Mouse (Mus musculus): Measurements from ENCODE around the gene Apol9b. TPM values are rescaled to one million over a fixed set of nuclear protein-coding genes. Genes with fewer than 3 reads are reported as not detected.

Apol9b gene
- total RNA-seq, 2 experiments from 2014 or later, result 0.38 TPM; not detected in 1

GRCm38 (mm10) chr15:77744632-77745031 is 15.8 kb downstream of the Apol9b start:
- ATAC-seq (replicated peaks; ENCODE audit: low FRiP score, low TSS enrichment, poor library complexity, severe bottlenecking), result no peak

DNA sequence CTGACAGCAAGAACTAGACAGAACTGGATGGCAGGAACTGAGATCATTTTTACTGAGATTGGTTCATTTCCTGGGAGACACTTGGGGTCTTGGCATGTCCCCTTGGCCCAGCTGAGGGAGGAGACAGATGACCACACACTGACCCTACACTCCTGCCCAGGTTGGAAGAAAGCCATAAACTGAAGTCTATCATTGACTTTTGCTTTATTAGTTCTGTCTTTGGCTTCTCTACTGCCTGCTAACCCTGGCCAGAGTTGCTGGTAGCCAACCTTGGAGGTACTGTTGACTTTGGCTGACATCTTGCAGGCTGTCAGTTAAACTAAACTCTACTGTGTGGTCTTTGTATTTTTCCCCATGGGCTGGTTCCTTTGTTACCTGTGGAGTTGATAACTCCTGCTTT is 16.2 kb downstream of the Apol9b start:
- no peak for ATAC-seq (replicated peaks; ENCODE audit: low FRiP score, low TSS enrichment, poor library complexity, severe bottlenecking)

DNA sequence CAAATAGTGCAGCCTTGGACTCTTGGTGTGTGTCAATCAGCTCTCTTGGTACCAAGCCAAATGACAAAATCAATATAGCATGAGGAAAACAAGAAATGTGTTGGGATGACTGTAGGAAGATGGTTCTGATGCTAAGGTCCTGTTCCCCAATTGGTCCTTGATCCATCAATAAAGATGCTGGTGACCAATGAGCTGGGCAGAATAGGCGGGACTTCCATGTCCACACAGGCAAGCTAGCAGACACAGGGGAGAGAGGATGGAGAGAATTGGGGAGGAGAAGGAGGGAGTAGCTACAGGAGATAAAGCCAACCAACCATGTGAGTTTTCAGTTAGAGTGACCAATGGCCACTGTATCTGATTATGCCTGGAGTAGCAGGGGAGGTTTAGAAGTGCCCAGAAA is 17.5 kb downstream of the Apol9b start:
- no peak for ATAC-seq (replicated peaks; ENCODE audit: low FRiP score, low TSS enrichment, poor library complexity, severe bottlenecking)

GRCm38 (mm10) chr15:77748414-77748813 is 19.6 kb downstream of the Apol9b start:
- ATAC-seq (replicated peaks; ENCODE audit: low FRiP score, low TSS enrichment, poor library complexity, severe bottlenecking), result no peak

- no peak for ATAC-seq (replicated peaks; ENCODE audit: low FRiP score, low TSS enrichment, poor library complexity, severe bottlenecking)
Measured at GRCm38 (mm10) chr15:77749717-77750116, 20.9 kb downstream of the Apol9b start.

DNA sequence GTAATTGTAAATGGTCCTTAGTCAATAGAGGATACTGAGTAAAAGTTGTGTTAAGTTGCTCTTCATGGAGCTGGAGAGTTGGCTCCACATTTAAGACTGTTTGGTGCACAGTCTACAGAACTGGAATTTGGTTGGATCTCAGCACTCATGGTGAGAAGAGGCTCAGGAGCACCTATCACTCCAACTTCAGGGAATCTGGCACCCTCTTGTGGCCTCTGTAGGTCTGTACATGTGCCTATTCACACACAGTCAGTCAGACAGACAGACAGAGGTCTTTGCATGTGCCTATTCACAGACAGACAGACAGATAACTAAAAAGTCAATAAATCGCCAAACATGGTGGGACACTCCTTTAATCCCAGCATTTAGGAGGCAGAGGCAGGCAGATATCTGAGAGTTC is 21.6 kb downstream of the Apol9b start:
- ATAC-seq (replicated peaks; ENCODE audit: low FRiP score, low TSS enrichment, poor library complexity, severe bottlenecking), result peak; percentile 62

GRCm38 (mm10) chr15:77752443-77752842 is 23.6 kb downstream of the Apol9b start:
- ATAC-seq (replicated peaks; ENCODE audit: low FRiP score, low TSS enrichment, poor library complexity, severe bottlenecking), result no peak

GRCm38 (mm10) chr15:77755132-77755531 is 26.3 kb downstream of the Apol9b start:
- ATAC-seq (replicated peaks; ENCODE audit: low FRiP score, low TSS enrichment, poor library complexity, severe bottlenecking), result peak; percentile 45

DNA sequence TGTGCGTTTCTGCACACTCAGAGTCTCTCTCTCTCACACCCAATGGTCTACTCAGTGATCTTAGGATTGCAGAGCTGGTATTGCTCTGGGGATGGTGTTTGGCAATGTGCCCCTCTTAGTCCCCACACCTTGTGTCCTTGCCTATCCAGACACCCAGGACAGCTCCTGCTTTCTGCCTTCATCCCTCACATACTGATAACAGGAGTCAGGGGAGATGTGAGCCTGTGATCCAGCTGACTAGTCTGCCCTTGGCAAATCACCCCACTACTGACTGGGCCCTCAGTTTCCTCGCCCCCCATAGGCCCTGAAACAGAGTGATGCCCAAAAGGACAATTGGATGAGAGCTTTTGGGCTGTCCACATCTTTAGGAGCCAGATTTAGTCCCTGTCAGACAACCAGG is 27.2 kb downstream of the Apol9b start:
- no peak for ATAC-seq (replicated peaks; ENCODE audit: low FRiP score, low TSS enrichment, poor library complexity, severe bottlenecking)

- ATAC-seq (replicated peaks; ENCODE audit: low FRiP score, low TSS enrichment, poor library complexity, severe bottlenecking), result peak; percentile 73
Measured at GRCm38 (mm10) chr15:77756848-77757247, 28.0 kb downstream of the Apol9b start, which contains the start of gene Apol8. Apol8 (minus strand) TSS chr15:77757003.

DNA sequence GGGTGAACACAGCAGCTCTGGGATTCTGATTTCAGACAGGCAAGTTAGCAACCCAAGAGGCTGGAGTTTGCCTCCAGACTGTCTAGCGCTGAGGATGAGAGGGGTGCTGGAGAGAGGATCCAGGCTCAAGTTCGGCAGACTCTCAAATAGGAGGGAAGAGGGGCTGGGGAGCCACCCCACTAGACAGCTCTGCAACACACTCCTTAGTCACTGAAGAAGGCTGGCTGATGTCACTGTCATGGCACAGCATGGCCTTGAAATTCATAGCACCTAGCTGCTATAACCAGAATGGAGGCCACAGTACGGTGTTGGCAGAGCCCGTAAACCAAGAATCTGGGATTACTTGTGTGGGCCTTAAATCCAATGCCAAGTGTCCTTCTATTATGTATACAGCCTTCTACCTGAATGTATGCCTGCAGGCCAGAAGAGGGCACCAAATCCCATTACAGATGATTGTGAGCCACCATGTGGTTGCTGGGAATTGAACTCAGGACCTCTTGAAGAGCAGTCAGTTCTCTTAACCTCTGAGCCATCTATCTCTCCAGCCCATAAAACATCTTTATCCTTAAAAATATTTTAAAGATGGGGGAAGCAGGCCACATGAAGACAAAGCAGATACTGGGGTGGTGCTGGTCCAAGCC is 28.9 kb downstream of the Apol9b start:
- ATAC-seq (replicated peaks; ENCODE audit: low FRiP score, low TSS enrichment, poor library complexity, severe bottlenecking), result no peak

DNA sequence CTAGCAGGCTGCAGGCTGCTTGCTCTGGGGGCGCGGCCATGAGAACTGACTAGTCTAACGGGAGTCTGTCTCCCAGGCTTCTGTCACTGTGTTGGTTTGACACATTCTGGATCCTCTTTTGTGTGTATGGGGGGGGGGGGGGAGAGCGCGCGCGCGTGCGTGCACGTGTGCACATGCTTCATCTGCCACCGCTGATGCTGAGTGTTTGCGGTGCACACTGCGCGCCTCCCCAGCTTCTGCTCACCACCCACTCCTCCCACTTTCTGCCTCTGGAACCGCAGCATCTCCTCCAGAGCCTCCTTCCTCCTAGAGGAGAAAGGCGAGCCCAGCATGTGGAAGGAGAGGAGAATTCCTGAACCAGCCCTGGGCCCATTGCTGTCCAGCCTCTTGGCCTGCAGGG is 31.2 kb downstream of the Apol9b start:
- ATAC-seq (replicated peaks; ENCODE audit: low FRiP score, low TSS enrichment, poor library complexity, severe bottlenecking), result no peak

DNA sequence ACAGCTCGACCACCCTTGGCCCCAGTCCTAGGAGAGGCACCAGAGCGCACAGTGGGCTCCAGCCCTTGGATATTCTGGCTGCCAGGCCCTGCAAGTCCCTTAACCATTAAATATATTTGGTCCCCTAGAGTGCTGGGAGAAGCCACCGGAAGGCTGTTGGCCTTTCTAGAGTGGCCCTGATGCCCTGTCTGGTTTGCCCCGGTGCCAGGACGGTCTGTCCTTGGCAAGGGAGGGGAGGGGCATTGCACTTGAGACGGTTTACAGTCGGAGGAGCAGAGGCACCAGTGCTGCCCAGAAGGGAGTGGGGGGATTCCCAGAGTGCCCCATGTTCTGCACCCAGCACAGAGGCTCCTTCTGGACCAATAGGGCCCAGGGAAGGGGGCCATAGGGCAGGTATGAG is 32.2 kb downstream of the Apol9b start:
- no peak for ATAC-seq (replicated peaks; ENCODE audit: low FRiP score, low TSS enrichment, poor library complexity, severe bottlenecking)

GRCm38 (mm10) chr15:77761561-77762380 is 32.9 kb downstream of the Apol9b start:
- peak; percentile 77 for ATAC-seq (replicated peaks; ENCODE audit: low FRiP score, low TSS enrichment, poor library complexity, severe bottlenecking)

DNA sequence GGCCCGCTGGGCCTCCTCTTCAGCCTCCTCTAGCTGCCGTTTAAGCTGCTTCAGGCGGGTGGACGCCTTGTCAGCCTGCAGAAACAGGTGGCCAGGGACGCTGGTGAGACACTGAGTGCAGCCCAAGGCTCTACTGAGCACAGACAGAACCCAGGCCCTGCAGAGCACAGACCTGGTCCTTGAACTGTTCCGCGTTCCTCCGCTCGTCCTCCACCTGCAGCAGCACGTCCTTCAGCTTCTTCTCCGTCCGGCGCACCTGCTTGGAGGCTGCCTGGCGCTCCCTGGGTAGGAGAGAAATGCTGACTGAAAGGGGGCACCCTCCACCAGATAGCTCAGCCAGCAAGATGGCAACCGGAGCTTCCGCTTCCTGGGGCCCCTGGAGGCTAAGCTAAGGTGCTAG is 34.2 kb downstream of the Apol9b start:
- no peak for ATAC-seq (replicated peaks; ENCODE audit: low FRiP score, low TSS enrichment, poor library complexity, severe bottlenecking)

GRCm38 (mm10) chr15:77763702-77764101 is 34.9 kb downstream of the Apol9b start:
- ATAC-seq (replicated peaks; ENCODE audit: low FRiP score, low TSS enrichment, poor library complexity, severe bottlenecking), result no peak

GRCm38 (mm10) chr15:77764391-77765006 is 35.7 kb downstream of the Apol9b start:
- ATAC-seq (replicated peaks; ENCODE audit: low FRiP score, low TSS enrichment, poor library complexity, severe bottlenecking), result no peak

DNA sequence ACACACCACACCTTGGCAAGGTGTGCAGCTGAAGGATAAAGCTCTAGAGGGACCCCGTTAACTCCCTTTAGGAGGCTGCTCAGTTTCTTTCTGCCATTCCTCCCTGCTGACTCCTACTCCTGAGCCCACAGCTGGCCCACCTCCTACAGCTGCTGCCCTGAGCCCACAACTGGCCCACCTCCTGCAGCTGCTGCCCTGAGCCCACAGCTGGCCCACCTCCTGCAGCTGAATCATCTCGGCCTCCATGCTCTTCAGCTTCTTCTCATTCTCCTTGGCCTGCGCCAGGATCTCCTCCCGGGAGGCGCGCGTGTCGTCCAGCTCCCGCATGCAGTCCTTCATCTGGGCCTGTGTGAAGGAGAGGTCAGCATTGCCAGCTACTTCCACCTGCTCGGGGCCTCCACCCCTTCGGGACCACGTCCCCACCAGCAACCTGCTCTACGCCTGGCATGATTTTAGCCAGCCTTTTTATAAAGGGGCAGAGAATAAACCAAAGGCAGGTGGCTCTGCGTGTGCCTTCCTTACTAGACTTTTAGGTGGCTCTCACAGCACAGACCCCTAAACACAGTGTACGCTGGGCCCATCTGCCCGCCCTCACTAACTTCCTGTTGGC is 36.8 kb downstream of the Apol9b start:
- ATAC-seq (replicated peaks; ENCODE audit: low FRiP score, low TSS enrichment, poor library complexity, severe bottlenecking), result no peak

DNA sequence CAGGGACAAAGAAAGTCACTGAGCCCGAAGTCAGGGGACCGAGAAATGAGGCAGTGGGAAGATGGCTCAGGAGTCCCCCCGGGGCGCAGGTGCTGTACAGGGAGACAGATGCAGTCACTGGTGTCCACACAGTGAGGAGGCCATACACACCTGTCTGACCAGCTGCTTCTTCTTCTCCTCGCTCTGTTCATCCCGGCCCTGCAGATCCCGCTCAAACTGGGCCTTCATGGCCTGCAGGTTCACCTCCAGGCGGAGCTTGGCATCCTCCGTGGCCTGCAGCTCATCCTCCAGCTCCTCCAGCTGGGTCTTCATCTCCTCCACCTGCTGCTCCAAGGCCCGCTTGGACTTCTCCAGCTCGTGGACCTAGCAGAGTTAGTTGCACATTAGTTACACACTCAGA is 38.1 kb downstream of the Apol9b start:
- no peak for ATAC-seq (replicated peaks; ENCODE audit: low FRiP score, low TSS enrichment, poor library complexity, severe bottlenecking)

DNA sequence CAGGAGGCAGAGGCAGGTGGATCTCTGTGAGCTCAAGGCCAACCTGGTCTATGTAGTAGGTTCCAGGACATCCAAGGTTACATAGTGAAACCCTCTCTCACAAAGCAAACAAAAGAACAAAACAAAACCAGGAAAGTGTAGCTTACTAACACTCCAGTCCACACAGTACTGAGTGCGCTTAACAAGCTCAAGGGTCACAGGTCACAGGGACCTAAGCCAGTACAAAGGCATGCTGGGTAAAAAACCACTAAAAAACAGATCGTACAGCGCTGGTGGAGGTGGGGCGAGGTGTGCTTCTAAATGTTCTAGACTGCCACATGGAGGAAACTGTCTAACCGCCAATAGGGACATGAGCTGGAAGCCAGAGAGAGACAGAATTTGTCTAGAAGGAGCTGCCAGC is 41.5 kb downstream of the Apol9b start:
- no peak for ATAC-seq (replicated peaks; ENCODE audit: low FRiP score, low TSS enrichment, poor library complexity, severe bottlenecking)

All from megakaryocyte-erythroid progenitor cell, adult 5-6 weeks (primary cell).